Mouse (Mus musculus): ENCODE data around the gene Ank2. TPM values are rescaled to one million over a fixed set of nuclear protein-coding genes. Genes with fewer than 3 reads are reported as not detected.

Gene Ank2
- polyA plus RNA-seq, 1 experiment from 2014 or later = 27.6 TPM

GRCm38 (mm10) chr3:127257969-127258368, 241.2 kb downstream of the Ank2 start:
- Histone ChIP-seq H3K4me3 (replicated peaks) (peak overlapping the region; percentile 41), H3K27ac (peak overlapping the region; percentile 89), H3K27me3 (no peaks in the 10 kb centered on the region), H3K9me3 (no peaks in the 10 kb centered on the region), H3K4me2 (peak overlapping the region; percentile 56), H3K36me3 (no peaks in the 10 kb centered on the region), H3K9ac (replicated peaks) (peak overlapping the region; percentile 28), H3K4me1 (replicated peaks) (peaks cover 3% of the 10 kb centered on the region; the same call in 1 of the 2 replicates)
- WGBS = 0% methylated on average over 16 of the region's 18 CpGs
- peak; percentile 62 for ATAC-seq (ENCODE audit: insufficient number of reproducible peaks, insufficient read depth, low FRiP score, low TSS enrichment, low read depth)

- H3K4me2 ChIP-seq = peak overlapping the region; percentile 56
- H3K27me3 ChIP-seq = no peaks in the 10 kb centered on the region
- H3K4me1 ChIP-seq (replicated peaks) = peaks cover 3% of the 10 kb centered on the region; the same call in 1 of the 2 replicates
- H3K9ac ChIP-seq (replicated peaks) = peak overlapping the region; percentile 28
- peak overlapping the region; percentile 41 for H3K4me3 ChIP-seq (replicated peaks)
- peak overlapping the region; percentile 89 for H3K27ac ChIP-seq
- ATAC-seq (ENCODE audit: insufficient number of reproducible peaks, insufficient read depth, low FRiP score, low TSS enrichment, low read depth) = peak; percentile 96
- under 1% methylated on average over 13 of the region's 13 CpGs for WGBS
- H3K36me3 ChIP-seq = no peaks in the 10 kb centered on the region
- no peaks in the 10 kb centered on the region for H3K9me3 ChIP-seq
These were observed 241.7 kb downstream of the Ank2 start for GRCm38 (mm10) chr3:127257279-127257925.

GRCm38 (mm10) chr3:127256681-127257080, 242.5 kb downstream of the Ank2 start:
- Histone ChIP-seq H3K4me2 (no peak overlapping the region), H3K4me1 (replicated peaks) (peaks cover 3% of the 10 kb centered on the region; the same call in 1 of the 2 replicates), H3K9me3 (no peaks in the 10 kb centered on the region), H3K36me3 (no peaks in the 10 kb centered on the region), H3K27ac (0 out of 2 replicates have a peak overlapping the region, but pooled peaks have one; percentile 29), H3K27me3 (no peaks in the 10 kb centered on the region), H3K9ac (replicated peaks) (no peak overlapping the region), H3K4me3 (replicated peaks) (no peak overlapping the region)
- ATAC-seq (ENCODE audit: insufficient number of reproducible peaks, insufficient read depth, low FRiP score, low TSS enrichment, low read depth) = no peak
- 80% methylated on average over 2 of the region's 2 CpGs for WGBS

DNA sequence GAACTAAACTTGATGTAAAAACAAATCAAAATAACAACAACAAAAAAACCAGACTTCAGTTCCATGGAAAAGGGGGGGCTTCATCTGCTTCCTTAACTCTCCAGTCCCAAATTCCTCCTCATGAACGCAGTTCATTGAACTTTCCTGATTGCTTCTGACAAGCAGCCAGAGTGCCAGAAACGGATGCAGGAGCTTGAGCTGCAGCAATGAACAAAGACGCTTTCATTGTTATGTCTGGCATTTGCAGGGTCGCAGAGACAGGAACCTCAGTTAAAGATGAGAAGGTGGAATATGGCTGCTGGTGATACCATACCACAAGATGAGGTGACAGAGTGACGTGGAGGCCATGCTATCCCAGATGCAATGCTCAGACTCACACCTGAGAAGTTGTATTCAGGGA, 248.2 kb downstream of the Ank2 start:
- Histone ChIP-seq H3K9me3 (no peaks in the 10 kb centered on the region), H3K4me2 (no peak overlapping the region), H3K4me1 (replicated peaks) (no peaks in the 10 kb centered on the region), H3K27ac (no peak overlapping the region), H3K9ac (replicated peaks) (no peak overlapping the region), H3K27me3 (no peaks in the 10 kb centered on the region), H3K36me3 (no peaks in the 10 kb centered on the region), H3K4me3 (replicated peaks) (no peak overlapping the region)
- WGBS = 72% methylated on average over 5 of the region's 5 CpGs
- ATAC-seq (ENCODE audit: insufficient number of reproducible peaks, insufficient read depth, low FRiP score, low TSS enrichment, low read depth) = no peak

- Histone ChIP-seq H3K4me3 (replicated peaks) (no peak overlapping the region), H3K27ac (no peak overlapping the region), H3K9me3 (no peaks in the 10 kb centered on the region), H3K36me3 (no peaks in the 10 kb centered on the region), H3K4me2 (no peak overlapping the region), H3K4me1 (replicated peaks) (peaks cover 3% of the 10 kb centered on the region; the same call in 1 of the 2 replicates), H3K9ac (replicated peaks) (no peak overlapping the region), H3K27me3 (no peaks in the 10 kb centered on the region)
- no peak for ATAC-seq (ENCODE audit: insufficient number of reproducible peaks, insufficient read depth, low FRiP score, low TSS enrichment, low read depth)
These were observed 250.5 kb downstream of the Ank2 start for GRCm38 (mm10) chr3:127248611-127249010.

GRCm38 (mm10) chr3:127246989-127247708, 252.0 kb downstream of the Ank2 start:
- no peak for ATAC-seq (ENCODE audit: insufficient number of reproducible peaks, insufficient read depth, low FRiP score, low TSS enrichment, low read depth)
- Histone ChIP-seq H3K4me1 (replicated peaks) (peaks cover 3% of the 10 kb centered on the region; the same call in 1 of the 2 replicates), H3K27me3 (no peaks in the 10 kb centered on the region), H3K4me2 (no peak overlapping the region), H3K9ac (replicated peaks) (no peak overlapping the region), H3K36me3 (no peaks in the 10 kb centered on the region), H3K9me3 (no peaks in the 10 kb centered on the region), H3K27ac (no peak overlapping the region), H3K4me3 (replicated peaks) (no peak overlapping the region)
- WGBS = 77% methylated on average over 11 of the region's 11 CpGs

DNA sequence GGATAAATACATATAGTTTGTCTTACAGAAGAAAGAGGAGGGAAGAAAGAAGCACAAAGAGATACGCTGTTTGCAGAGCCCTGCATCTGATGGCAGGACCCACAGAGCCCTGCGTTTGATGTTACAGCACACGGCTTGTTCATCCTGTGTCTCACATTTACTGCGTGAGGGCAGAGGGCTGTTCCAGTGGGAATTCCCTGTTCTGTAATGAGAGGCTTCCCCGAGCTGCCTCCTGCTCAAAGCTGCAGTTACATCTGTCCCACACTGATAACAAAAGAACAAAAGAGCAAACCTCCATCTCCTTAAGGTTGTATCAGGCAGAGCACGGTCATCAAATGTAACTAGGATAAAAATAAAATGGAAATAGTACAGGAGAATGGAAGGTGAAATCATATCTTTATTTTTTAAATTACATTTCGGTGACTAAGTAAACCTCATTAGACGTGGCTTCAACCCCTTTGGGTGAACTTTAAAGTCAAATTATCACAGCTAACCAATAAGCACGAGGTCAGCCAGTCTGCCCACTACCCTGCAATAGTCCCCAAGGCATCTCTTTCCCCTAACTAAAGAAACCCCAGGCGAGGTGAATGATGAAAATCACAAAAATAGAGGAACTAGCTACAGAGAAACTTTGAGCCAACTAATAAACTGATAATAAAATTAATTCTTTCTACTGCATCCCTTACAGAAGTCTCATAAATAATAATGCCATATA, 255.1 kb downstream of the Ank2 start:
- Histone ChIP-seq H3K27me3 (no peaks in the 10 kb centered on the region), H3K4me1 (replicated peaks) (peaks cover 3% of the 10 kb centered on the region; the same call in 1 of the 2 replicates), H3K27ac (no peak overlapping the region), H3K9ac (replicated peaks) (no peak overlapping the region), H3K36me3 (no peaks in the 10 kb centered on the region), H3K4me3 (replicated peaks) (no peak overlapping the region), H3K4me2 (no peak overlapping the region), H3K9me3 (no peaks in the 10 kb centered on the region)
- no peak for ATAC-seq (ENCODE audit: insufficient number of reproducible peaks, insufficient read depth, low FRiP score, low TSS enrichment, low read depth)
- 58% methylated on average over 10 of the region's 10 CpGs for WGBS

GRCm38 (mm10) chr3:127242234-127242810, 256.8 kb downstream of the Ank2 start:
- Histone ChIP-seq H3K9ac (replicated peaks) (no peak overlapping the region), H3K4me3 (replicated peaks) (no peak overlapping the region), H3K27ac (no peak overlapping the region), H3K27me3 (no peaks in the 10 kb centered on the region), H3K4me2 (no peak overlapping the region), H3K9me3 (no peaks in the 10 kb centered on the region), H3K4me1 (replicated peaks) (peaks cover 3% of the 10 kb centered on the region; the same call in 1 of the 2 replicates), H3K36me3 (no peaks in the 10 kb centered on the region)
- WGBS = 87% methylated on average over 11 of the region's 11 CpGs
- no peak for ATAC-seq (ENCODE audit: insufficient number of reproducible peaks, insufficient read depth, low FRiP score, low TSS enrichment, low read depth)

GRCm38 (mm10) chr3:127235271-127235670, 263.9 kb downstream of the Ank2 start:
- ATAC-seq (ENCODE audit: insufficient number of reproducible peaks, insufficient read depth, low FRiP score, low TSS enrichment, low read depth) = no peak
- H3K9me3 ChIP-seq = no peaks in the 10 kb centered on the region
- no peaks in the 10 kb centered on the region for H3K27me3 ChIP-seq
- H3K27ac ChIP-seq = no peak overlapping the region
- no peaks in the 10 kb centered on the region for H3K4me1 ChIP-seq (replicated peaks)
- no peak overlapping the region for H3K4me3 ChIP-seq (replicated peaks)
- H3K4me2 ChIP-seq = no peak overlapping the region
- no peak overlapping the region for H3K9ac ChIP-seq (replicated peaks)
- H3K36me3 ChIP-seq = no peaks in the 10 kb centered on the region
- WGBS = 87% methylated on average over 5 of the region's 5 CpGs

DNA sequence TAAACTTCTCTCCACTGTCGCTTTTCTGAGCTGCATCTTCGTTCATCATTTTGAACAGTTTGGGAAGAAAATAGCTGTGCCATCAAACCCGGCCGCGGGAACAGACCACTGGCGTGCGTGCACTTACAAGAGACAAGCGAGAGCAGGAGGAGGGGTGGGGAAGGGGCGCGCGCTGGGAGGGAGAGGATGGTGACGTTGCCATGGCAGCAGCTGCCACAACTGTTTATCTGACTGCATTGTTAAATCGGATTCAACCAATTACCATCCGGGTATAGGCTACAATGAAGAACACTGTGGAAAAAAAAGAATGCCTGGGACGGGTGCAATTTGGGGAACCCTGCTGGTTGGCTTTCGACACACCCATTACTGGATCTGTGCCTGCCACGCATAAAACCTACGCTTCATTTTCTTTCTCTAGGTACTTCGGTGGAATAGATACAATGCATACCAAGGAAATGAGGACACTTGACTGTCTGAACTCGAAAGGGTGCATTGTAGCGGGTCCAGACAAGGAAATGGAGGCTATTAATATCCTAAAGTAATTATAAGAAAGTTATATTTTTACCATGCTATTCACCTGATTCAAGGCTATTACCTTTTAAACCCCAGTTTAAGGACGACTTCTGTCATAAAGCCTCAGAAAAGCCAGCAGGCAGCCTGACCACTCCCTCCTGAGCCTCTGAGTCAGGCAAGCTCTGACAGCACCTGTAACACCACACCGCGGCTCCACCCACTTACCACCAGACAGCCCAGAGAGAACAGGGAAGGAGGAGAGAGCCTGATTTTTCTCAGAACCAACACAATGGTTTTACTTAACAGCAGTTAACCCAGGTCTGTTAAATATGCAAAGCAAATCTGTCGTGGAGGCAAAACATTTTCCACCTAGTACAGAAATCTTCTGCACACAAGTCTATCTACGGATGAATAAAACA, 273.1 kb downstream of the Ank2 start:
- whole genome bisulfite sequencing = 6% methylated on average over 26 of the region's 26 CpGs
- H3K27me3 ChIP-seq = peaks cover 12% of the 10 kb centered on the region
- H3K4me2 ChIP-seq = peak overlapping the region; percentile 64
- H3K4me1 ChIP-seq (replicated peaks) = peaks cover 16% of the 10 kb centered on the region
- no peak overlapping the region; the same call in 1 of the 2 replicates for H3K9ac ChIP-seq (replicated peaks)
- H3K27ac ChIP-seq = no peak overlapping the region
- no peaks in the 10 kb centered on the region for H3K9me3 ChIP-seq
- peak overlapping the region; percentile 31 for H3K4me3 ChIP-seq (replicated peaks)
- H3K36me3 ChIP-seq = no peaks in the 10 kb centered on the region
- ATAC-seq (ENCODE audit: insufficient number of reproducible peaks, insufficient read depth, low FRiP score, low TSS enrichment, low read depth) = no peak
